Mouse (Mus musculus): ENCODE results near the gene Usp7. TPM values are rescaled to one million over a fixed set of nuclear protein-coding genes. Genes with fewer than 3 reads are reported as not detected.
"Not testable (repeated sequence)": the region's sequence is repeated elsewhere in the genome, so short reads cannot be mapped to it uniquely, and the experiment has no call there.

Usp7 gene
- total RNA-seq, 4 experiments from 2014 or later = 150 to 185 (median 163) TPM

DNA sequence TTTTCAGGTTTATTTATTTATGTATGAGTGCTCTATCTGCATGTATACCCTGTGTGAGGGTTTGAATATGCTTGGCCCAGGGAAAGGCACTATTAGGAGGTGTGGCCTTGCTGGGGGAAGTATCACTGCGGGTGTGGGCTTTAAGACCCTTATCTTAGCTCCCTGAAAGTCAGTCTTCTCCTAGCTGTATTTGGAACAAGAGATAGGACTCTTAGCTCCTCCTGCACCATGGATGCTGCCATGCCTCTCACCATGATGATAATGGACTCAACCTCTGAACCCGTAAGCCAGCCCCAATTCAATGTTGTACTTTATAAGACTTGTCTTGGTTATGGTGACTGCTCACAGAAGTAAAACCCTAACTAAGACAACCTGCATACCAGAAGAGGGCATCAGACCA, 39.8 kb downstream of the Usp7 start:
- DNase-seq (ENCODE audit: low spot score in 2 of 2) = no peak

DNA sequence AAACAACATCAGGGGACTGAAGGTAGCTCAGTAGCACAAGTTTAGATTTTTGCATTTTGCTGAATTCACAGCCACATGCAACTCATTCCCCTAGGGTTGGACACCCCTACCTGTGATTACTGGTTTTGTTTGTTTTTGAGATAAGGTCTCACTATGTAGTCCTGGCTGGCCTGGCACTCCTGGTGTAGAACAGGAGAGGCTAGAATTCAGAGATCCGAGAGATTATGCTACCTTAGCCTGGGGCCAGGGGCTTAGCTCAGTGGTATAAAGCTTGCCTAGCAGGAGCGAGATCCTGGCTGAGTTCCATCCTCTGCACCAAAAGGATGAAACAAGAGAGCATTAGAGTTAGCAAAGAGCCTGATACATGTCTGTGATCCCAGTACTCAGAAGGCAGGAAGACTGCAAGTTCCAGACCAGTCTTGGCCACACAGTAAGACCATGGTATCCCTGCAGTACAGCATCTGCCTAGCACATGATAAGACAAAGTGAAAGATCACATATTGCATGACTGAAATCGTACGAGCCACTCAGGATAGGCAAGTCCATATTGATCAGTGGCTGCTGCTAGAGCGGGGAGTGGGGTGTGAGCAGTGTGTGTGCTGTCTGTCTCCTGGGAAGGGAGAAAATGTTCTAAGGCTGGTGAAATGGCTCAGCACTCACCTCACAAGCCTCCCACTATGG, 40.4 kb downstream of the Usp7 start:
- DNase-seq (ENCODE audit: low spot score in 2 of 2) = no peak

DNA sequence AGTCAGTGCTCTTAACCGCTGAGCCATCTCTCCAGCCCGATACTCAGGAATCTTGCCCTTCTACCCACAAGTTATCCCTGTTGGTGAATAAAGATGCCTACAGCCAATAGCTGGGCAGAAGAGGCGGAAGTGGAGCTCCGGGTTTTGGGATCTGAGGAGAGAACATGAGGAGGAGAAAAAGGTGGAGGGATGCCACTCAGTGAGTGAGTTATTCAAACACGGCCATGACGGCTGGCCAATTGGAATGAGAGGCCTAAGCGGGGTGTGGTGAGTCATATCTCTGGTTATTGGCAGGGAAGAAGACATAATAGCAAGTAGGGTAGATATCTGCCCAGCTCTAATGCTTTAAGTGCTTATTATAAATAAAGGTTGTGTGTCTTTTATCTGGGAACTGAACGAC, 43.2 kb downstream of the Usp7 start:
- DNase-seq (ENCODE audit: low spot score in 2 of 2) = no peak

DNA sequence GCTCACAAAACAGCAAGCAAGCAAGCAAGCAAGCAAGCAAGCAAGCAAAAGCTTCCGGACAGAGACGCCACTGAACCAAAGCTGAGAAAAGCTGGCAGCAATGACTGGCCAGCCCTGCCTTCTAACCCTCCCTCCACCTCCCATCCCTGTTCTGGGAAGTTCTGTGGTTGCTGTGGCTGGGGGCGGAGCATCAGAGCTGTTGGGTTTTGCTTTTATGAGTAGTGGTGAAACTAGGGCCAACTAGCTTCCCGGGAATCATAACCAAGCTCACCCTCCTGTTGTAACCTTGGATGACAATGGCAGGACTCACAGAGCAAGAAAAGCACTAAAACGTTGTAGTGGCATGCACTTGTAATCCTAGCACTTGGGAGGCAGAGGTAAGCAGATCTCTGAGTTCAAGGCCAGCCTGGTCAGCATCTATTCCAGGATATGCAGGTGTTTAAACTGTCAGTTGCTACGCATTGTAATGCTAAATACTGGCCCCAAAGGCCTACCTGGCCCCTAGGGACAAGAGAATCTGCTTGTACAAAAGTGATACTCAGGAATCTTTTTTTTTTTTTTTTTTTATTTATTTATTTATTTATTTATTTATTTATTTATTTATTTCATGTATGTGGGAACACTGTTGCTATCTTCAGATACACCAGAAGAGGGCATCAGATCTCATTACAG, 43.8 kb downstream of the Usp7 start:
- no peak for DNase-seq (ENCODE audit: low spot score in 2 of 2)

DNA sequence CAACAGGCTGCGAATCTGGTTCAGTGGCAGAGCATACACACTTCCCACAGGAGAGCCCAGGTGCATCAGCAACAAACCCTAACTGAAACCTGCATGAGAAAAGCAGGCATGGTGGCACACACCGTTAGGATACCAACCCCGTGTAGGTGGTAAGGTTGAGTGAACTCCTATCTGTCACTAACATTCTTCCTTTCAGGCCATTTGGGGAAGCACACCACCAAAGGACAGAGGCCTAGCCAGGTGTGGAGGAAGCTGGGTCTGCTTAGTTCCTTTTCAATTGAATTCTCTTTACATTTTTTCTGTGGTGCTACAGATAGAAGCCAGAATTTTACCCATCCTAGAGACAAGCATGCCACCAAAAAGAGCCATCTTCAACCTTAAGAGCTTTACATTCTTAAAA, 44.3 kb downstream of the Usp7 start:
- no peak for DNase-seq (ENCODE audit: low spot score in 2 of 2)

DNA sequence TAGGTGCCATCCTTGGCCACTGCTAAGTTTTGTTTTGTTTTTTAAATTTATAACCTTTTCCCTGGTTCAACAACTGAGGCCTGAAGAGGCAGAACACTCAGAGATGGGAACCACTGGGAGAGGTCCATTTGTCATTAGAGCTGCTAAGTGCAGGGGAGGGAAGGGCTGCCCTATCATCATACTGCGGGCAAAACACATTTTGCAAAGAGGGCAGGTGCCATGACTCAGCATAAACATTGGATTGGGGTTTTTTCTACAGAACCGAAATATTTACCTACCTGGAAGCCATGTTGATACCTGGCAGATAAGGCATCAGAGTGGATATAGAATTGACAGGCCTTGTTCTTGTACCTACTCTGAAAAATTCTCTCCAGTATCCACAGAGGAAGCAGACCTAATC, 45.6 kb downstream of the Usp7 start:
- no peak for DNase-seq (ENCODE audit: low spot score in 2 of 2)

DNA sequence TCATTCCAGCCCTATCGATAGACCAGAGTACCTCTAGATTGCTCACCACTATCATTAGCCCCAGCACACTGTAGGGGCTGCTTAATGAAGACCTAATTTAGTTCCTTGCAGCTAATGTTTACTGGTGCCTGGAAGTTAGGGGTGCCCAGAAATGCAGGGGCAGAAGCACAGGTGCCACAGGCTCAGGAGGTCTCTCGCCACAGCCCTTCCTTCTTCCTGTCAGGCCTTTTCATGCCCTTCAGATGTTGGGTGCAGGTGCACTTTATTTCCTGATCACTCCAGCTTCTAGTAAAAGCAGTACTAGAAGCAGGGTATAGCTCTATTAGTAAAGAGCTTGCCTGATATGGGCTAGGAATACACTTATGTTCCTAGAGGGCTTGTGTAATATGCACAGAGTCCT, 46.4 kb downstream of the Usp7 start:
- DNase-seq (ENCODE audit: low spot score in 2 of 2) = no peak

DNA sequence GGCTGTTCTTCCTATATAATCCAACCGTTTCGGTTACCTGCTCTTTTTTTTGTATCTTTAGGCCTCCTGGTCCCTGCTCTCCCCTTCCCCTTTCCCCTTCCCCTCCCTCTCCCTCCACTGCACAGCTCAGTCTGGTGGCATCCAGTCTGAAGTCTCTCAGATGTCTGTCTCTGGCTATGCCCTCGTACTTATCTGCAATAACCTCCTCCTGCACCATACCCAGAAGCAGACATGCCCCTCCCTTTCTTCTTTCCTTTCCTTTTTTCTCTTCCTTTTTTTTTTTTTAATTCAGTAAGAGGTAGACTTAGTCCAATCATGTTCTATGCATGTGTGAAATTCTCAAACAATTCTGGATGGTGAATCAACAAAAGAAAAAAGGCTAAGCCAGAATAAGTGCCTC, 48.1 kb downstream of the Usp7 start:
- no peak for DNase-seq (ENCODE audit: low spot score in 2 of 2)

DNA sequence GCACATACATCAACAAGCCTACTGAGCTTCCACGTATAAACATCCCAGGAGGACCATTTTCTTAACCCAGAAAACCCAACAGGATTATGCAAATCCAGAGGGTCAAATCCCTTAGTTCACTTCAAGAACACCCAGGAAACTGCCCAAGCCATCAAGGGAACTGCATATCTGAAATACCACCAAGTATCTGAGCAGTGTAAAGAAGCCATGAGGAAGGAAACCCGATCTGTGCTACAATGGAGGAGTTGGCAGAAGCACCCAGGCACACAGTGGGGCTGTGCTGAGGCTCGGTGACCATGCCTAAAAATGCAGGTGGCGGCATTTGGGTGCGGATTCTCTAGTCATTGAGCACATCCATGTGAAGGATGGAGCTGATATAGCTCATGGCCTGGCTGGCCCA, 50.4 kb downstream of the Usp7 start:
- no peak for DNase-seq (ENCODE audit: low spot score in 2 of 2)

DNA sequence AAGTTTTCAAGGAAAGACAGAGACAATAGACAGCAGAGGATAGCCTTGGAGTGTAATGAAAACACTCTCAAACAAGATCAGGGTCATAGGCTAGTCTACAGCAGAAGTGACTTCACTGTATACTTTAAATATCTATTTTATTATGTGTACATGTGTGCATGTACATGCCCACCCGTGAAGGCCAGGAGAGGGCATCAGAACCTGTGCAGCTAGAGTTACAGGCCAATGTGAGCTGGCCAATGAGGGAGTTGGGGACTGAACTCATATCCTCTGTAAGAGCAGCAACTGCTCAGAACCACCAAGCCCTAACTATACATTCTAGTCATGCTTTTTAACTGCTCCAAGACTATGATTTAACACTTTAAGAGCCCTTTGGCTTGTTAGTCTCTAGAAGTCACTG, 51.0 kb downstream of the Usp7 start:
- DNase-seq (ENCODE audit: low spot score in 2 of 2) = no peak

DNA sequence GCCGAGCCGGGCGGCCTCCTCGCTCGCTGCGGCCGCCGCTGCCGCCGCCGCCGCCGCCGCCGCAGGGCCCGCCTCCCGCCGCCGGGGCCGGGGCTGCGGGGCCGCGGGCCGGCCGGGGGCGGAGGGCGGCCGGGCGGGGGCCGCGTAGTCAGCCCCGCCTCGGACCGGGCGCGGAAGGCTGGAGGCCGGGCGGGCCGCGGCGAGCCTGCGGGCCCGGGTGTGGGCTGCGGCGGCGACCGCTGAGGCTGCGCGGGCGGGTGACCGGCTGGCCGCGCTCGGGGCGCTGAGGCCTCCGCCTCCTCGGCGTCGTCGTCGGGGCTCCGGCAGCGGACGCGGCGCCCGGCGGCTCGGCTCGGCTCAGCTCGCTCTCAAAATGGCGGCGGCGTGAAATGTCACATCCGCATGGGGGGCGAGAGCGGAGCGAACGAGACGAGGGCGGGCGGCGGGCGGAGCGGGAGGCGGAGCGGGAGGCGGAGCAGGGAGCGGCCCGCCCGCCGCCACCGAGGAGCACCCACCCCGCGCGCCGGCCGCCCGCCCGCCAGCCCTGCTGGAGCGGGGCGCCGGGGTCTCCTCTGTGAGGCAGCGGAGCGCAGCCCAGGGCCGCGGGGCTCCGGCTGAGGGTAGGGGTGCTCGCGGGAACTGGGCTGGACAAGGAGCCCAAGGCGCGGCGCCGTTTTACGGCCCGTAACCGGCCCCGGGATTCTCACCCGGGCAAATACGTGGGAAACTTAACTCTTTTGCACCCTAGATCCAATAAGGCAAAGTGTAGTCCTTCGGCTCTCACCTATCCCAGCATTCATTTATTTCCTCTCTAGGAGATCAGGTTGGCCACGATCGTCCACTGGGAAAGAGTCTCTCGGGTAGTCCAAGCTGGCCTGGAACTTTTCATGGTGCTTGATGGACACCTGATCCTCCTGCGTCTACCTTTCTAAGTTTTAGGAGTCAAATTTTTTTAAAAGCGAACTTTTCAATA, 53.3 kb downstream of the Usp7 start:
- peak; percentile 74 to 84 for DNase-seq (ENCODE audit: low spot score in 2 of 2)

DNA sequence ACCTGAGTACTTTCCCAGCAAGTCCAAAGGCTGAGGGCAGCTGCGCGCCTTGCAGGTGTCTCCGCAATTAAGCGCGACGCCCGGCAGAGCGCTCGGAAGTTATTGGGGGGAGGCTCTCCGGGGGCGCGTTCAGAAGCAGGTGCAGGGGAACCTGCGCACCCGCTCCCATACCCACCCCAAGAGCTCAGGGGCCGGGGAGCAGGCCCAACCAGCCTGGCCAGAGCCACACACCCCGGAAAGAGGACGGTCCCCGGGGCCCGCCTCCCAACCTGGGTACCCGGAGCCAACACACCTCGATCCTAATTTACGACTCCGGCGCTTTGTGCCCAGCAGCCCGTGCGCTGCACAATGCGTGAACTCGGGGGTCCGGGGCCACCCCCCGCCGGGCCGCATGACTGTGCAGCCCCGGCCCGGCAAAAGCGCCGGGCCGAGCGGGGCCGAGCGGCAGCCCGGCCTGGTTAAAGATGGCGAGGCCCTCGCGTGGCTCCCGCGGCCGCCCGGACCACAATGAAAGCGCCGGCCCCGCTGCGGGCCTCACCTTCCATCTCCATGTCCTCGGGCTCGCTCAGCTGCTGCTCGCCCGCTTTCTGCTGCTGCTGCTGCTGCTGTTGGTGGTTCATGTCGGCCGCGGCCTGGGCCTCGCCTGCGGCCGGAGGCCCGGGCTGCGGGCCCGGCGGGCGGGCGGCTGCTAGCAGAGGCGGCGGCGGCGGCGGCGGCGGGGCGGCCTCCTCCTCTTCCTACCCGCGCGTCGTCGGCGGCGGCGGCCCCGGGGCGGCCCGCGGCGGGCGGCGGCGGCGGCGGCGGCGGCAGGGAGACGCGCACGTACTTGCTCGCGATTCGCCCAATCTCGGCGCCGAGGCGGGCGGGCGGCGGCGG, 54.2 kb downstream of the Usp7 start:
- DNase-seq (ENCODE audit: low spot score in 2 of 2) = no peak

DNA sequence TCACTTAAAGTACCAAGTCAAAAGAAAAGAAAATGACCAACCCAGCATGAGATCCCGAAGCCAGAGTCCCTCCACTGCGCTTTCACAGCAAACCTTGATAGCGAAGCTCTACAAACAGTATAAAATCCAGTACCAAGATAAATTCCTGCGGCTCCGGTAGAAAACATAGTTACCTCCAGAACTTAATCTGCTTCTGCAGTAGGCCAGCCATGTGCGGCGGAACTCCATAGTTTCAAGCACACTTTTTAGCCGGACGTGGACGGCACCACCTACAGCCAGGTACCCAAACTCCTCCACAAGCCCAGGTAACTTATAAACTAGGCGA, 54.8 kb downstream of the Usp7 start:
- DNase-seq (ENCODE audit: low spot score in 2 of 2) = no peak

DNA sequence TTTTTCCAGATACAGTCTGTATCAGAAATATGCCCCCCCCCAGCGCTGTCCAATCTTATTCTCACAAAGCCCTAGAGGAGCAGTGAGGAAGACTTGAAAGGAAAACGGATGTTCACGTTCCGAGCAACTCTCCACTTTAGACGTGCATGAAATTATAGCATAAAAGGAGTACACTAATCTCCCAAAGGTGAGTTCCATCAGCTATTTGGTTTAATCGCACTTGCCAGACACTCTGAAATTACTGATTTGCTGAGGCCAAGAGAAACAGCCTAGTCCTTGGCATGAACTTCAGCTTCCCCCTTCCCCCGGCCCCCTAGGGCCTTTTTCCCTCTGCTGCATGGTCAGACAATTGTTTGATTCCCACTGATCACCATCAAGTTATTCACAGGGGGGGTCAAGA, 55.4 kb downstream of the Usp7 start:
- DNase-seq (ENCODE audit: low spot score in 2 of 2) = no peak

DNA sequence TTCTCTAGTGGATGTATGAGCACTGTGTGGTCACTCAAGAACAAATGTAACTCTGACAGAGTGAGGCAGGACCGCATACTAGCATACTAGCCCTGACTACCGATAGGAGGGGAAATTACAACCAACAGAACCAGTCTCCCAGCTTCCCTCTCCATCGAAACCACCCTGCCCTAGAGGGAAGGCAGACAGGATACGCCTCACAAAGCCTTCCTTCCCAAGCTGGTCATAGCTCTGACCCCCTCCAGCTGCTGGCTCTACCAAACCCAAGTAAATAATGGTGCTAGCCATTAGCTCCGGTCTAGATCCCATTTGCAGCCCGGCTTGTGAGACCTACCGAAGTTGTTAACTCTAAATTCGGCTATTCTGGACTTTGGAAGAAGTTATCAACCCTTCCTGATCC, 56.1 kb downstream of the Usp7 start:
- no peak for DNase-seq (ENCODE audit: low spot score in 2 of 2)

DNA sequence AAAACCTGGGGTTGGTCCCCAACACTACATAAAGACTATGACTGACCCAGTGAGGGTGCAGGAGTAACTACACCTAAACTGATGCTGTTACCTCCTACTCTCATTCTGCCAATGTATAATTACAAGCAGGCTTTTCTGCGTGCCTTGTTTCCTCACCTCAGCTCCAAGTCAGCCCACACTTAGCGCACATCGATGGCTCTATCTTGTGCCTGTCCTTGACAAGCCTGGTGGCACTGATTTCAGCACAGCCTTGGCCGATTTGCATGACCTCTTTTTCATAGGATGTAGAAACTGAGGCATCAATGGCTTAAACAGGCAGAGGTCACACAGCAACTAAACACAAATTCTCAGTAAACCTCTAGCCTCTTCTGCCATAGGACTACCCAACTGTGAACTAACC, 57.4 kb downstream of the Usp7 start:
- no peak for DNase-seq (ENCODE audit: low spot score in 2 of 2)

DNA sequence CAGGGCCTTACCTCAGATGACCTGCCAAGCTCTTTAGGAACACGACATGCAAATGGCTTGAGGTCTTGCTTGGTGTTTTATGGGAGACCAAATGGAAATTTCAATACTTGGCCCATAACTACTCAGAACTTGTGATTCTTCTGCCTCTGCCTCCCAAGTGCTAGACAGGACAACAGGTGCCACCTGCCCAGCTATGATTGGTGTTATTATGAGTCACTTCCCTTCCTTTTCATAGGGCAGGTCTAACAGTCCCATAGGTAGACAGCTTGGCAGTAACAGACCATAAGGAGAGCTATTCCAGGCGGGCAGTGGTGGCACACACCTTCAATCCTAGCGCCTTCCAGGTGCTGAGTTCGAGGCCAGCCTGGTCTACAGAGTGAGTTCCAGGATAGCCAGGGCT, 58.5 kb downstream of the Usp7 start:
- no peak for DNase-seq (ENCODE audit: low spot score in 2 of 2)

DNA sequence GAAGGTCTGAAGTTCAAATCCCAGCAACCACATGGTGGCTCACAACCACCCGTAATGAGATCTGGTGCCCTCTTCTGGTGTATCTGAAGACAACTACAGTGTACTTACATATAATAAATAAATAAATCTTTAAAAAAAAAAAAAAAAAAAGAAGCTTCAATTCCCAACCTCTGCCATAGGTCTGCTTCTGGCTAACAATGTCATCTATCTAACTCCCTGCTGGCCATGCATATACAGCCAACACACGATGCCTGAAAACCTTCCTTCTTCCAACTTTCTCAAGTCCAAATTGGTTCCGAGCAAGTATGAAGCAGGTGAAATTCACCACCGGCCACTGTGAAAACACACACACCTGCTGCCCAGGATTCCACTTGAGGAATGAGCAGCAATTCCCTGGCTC, 59.7 kb downstream of the Usp7 start:
- not testable (repeated sequence) for DNase-seq (ENCODE audit: low spot score in 2 of 2)

DNA sequence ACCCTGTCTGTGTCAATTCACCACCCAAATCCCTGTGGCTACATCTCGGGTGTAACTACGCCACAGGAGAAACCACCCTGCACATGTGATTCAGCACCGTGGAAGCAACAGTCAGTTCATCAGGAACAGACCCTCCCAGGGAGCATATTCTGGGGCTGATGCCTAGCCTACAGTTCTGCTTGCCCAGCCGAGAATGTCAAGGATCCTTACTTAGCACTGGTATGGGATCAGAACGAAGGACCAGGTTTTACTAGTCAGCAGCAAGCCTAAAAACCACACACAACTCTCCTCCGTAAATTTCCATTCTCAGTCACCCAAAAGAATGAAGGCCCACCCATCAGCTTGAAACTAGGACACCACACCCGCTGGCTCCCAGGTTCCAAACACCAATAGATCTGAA, 60.5 kb downstream of the Usp7 start:
- no peak for DNase-seq (ENCODE audit: low spot score in 2 of 2)

DNA sequence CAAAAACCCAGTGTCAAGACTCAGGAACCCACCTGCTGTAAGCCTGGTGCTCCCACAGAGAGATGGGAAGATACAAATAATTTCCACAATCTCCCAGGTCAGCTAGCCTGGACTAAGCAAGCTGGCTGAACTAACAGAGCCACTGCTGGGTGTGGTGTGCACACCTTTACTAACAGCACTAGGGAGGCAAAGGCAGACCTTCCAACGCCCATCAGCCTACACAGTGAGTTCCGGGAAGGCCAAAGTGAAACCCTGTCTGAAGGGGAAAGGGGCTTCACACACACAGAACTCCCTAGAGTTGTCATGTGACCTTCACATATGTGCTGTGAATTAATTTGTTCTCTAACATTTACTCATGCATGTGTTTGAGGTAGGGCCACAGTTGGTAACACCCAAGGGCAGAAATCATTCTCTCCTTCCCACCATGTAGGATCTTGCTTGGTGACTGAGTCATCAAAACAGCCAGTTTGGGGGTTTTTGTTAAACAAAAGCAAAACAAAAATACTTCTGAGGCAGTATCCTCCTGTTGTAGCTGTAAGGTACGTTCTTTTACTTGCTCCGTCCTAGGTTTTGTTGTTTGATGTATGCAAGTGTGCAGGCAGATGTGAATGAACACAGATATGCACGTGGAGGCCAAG, 63.9 kb downstream of the Usp7 start:
- no peak for DNase-seq (ENCODE audit: low spot score in 2 of 2)

DNA sequence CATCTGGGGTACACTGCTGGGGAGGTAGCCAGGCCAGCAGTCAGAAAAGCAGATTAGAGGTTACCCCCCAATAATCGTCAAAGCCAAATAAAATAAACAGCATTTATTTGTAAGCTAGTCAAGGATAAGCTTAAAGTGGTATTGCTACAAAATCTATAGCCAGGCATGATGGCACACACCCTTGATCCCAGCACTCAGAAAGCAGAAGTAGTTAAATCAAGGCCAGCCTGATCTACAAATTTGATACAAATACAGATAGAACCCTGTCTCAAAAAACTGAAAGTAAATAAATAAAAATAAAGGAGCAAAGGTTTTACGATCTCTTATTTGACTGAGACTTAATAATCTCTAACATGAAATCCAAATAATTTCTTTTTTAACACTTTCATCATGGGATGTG, 66.3 kb downstream of the Usp7 start:
- DNase-seq (ENCODE audit: low spot score in 2 of 2) = no peak
